Mouse (Mus musculus) thymus, postnatal 14 days (tissue): ENCODE data around the gene Ybx3.

Experiments used
- DNase-seq: peaks from one replicate; pipeline ENCODE4 v3.0.0; 2021

Gene Ybx3

DNA sequence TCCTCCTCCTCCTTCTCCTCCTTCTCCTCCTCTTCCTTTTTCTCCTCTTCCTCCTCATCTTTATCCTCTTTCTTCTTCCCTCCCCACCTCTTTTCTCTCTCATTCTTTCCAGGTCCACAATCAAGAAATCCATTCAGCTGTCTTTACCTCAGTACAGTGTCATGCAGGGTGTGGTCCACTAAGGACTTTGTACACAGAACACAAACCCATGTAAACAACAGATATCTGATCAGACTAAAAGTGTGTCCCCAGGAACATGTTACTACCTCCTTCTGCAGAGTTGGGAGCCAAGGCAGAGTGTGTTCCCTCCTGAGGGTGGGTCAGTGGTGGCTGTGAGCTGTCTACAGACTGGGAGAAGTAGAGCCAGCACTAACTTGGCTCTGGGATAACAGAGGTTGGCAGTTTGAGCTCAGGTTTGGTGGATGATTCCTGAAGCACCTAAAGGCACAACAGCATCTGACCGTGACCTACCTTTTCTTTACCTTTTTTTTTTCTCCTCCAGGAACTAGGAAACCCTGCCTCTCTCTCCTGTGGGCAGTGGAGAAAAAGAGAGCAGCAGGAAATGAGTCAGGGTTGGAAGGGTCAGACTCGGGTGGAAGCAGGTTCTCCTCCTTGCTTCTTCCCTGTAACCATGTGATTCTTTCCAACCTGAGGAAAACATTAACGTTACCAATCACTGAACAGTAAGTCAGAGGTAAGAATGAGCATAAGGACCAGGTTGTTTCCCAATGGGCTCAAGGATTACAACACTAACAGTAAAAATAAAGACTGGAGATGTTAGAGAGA, 66.2 kb downstream of the Ybx3 start:
- no peak for DNase-seq

DNA sequence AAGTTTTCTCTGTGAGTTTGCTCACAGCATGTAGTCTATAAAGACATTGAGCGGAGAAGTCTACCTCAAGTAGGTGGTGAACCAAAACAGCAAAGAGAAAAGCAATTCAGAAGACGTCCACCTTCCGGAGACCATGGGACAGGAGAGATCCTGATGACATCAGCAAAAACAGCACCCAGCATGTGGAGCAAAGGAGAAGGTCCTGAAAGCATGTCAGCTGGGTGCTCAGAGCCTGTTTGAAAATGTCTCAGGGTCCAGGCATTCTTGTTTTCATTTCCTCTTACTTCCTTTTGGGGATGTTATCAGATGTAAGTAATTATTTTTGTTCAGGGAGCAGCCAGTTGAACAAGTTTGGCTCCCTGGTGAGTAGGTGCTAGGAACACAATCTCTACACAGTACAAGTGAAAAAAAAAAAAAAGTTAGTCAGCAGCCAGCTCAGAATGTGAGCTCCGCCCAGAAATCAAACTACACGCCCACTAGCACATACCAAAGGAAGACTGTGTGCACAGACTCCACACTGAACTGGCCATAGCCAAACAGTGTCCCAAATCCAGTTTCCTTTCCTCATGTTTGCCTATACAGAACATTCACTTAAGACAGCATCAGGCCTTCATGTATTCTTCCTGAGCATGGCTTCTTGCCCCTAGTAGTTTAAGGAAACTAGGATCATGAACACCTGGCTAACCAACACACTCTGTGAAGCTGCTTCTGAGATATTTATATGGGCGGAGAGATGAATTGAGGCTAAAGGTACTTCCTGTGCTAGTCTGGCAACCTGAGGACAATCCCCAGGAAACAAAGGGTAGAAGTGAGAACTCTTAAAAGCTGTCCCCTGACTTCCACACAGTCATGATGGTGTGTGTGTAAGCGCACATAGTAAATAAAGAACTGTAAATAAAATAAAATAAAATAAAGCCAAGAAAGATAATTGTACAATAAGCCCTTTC, 71.8 kb downstream of the Ybx3 start:
- DNase-seq: no peak
